Mouse (Mus musculus): Measurements from ENCODE around the gene Hmg20b.

DNA sequence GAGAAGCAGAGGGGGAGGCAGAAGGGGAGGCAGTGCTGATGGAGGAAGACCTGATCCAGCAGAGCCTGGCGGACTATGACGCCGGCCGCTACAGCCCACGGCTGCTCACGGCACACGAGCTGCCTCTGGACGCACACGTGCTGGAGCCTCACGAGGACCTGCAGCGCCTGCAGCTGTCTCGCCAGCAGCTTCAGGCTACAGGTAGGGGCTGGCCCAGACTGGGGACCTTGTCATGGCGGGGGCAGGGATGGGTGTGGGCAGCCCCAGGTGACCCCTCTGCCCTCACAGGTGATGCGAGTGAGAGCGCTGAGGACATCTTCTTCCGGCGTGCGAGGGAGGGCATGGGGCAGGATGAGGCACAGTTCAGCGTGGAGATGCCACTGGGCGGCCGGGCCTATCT is 25.1 kb downstream of the Hmg20b start:
- TF ChIP-seq CTCF (IDR thresholded peaks at IDR 0.05) = no peak
- TF ChIP-seq POLR2A (IDR thresholded peaks at IDR 0.05; ENCODE audit: insufficient read depth, low read depth, low read length) = no peak
- TF ChIP-seq EP300 (IDR thresholded peaks at IDR 0.05; ENCODE audit: insufficient read depth, low read depth, low read length) = no peak

Data from heart, adult 2 months (tissue).